In genomic region chr1:165280741-165281140, GRCm38 (mm10) we compare ENCODE assay signal across 9 mouse cellular contexts. TPM values are rescaled to one million over a fixed set of nuclear protein-coding genes. Genes with fewer than 3 reads are reported as not detected.
DNase-seq lines count a peak whose midpoint lies in the region; ATAC-seq lines count a peak whose summit lies in the region.
"Had no signal": no experiment of that assay in that cellular context is flagged by ENCODE, and none has a peak within 500 bp of the region (broad histone marks: within the 10 kb centered on the region; RNA-seq: fewer than 3 reads in every experiment).

No protein-coding gene starts in this region.

- no peaks in the 10 kb centered on the region for H3K27me3 ChIP-seq in heart, embryonic 14.5 days (ENCODE audit: control insufficient read depth, insufficient read depth, low read length)
- no peaks in the 10 kb centered on the region for H3K27me3 ChIP-seq in embryonic facial prominence, embryonic 12.5 days
- no peaks in the 10 kb centered on the region for H3K27me3 ChIP-seq in hindbrain, embryonic 13.5 days
- no peaks in the 10 kb centered on the region for H3K27me3 ChIP-seq in midbrain, embryonic 14.5 days (ENCODE audit: control insufficient read depth, insufficient read depth, low read length)

- H3K4me3 ChIP-seq in heart, embryonic 14.5 days (ENCODE audit: control insufficient read depth in 1 of 2, insufficient read depth in 1 of 2, low read depth in 1 of 2, low read length in 2 of 2): peak overlapping the region in 1 of 2 experiments; percentile 69; a peak in 2 of 4 replicates
- H3K4me3 ChIP-seq in embryonic facial prominence, embryonic 12.5 days: peak overlapping the region; percentile 77; the same call in 1 of the 2 replicates
- H3K4me3 ChIP-seq in hindbrain, embryonic 13.5 days: peak overlapping the region; percentile 68
- H3K4me3 ChIP-seq in midbrain, embryonic 14.5 days (replicated peaks; ENCODE audit: low read depth, low read length): peak overlapping the region; percentile 86

- H3K27ac ChIP-seq in heart, embryonic 14.5 days (replicated peaks in 1 of 2; ENCODE audit: control insufficient read depth in 1 of 2, insufficient read depth in 1 of 2, low read depth in 2 of 2, low read length in 2 of 2): 0 out of 4 replicates have a peak overlapping the region, but pooled peaks of 1 of the 2 experiments have one; percentile 69
- H3K27ac ChIP-seq in embryonic facial prominence, embryonic 12.5 days: peak overlapping the region; percentile 95; the same call in 1 of the 2 replicates
- peak overlapping the region; percentile 93 for H3K27ac ChIP-seq in hindbrain, embryonic 13.5 days
- H3K27ac ChIP-seq in midbrain, embryonic 14.5 days (replicated peaks; ENCODE audit: low read depth, low read length): peak overlapping the region; percentile 93

- no peak for ATAC-seq in heart, embryonic 14.5 days (ENCODE audit: insufficient number of reproducible peaks, insufficient read depth, low FRiP score, low read depth)
- ATAC-seq in embryonic facial prominence, embryonic 12.5 days (ENCODE audit: insufficient number of reproducible peaks, insufficient read depth, low FRiP score, low TSS enrichment): no peak
- no peak for ATAC-seq in hindbrain, embryonic 13.5 days (ENCODE audit: low FRiP score)
- no peak for ATAC-seq in midbrain, embryonic 14.5 days (ENCODE audit: low FRiP score, low TSS enrichment)

- no peak for DNase-seq in heart, postnatal 10 days
- DNase-seq in midbrain, embryonic 14.5 days: peak; percentile 25
- no peak for DNase-seq in adipocyte (ENCODE audit: low spot score)
- DNase-seq in Muller cell, postnatal 12 days (ENCODE audit: inconsistent ontology term): no peak
- no peak for DNase-seq in testis, postnatal 14 days (ENCODE audit: low spot score)
- DNase-seq: cerebellum, postnatal 25 days had no signal

- peak overlapping the region; percentile 84 for H3K4me2 ChIP-seq in heart, embryonic 14.5 days (ENCODE audit: low read length)
- peak overlapping the region; percentile 92 for H3K4me2 ChIP-seq in embryonic facial prominence, embryonic 12.5 days (replicated peaks)
- H3K4me2 ChIP-seq in hindbrain, embryonic 13.5 days: peak overlapping the region; percentile 78
- peak overlapping the region; percentile 77 for H3K4me2 ChIP-seq in midbrain, embryonic 14.5 days (ENCODE audit: low read length)

- H3K9ac ChIP-seq in heart, embryonic 14.5 days (ENCODE audit: low read length): peak overlapping the region; percentile 82; the same call in 1 of the 2 replicates
- H3K9ac ChIP-seq in embryonic facial prominence, embryonic 12.5 days: peak overlapping the region; percentile 88
- H3K9ac ChIP-seq in hindbrain, embryonic 13.5 days: peak overlapping the region; percentile 88
- H3K9ac ChIP-seq in midbrain, embryonic 14.5 days (replicated peaks; ENCODE audit: low read length): peak overlapping the region; percentile 98

- 78% methylated on average over 10 of the region's 10 CpGs for WGBS in heart, embryonic 14.5 days
- 56% methylated on average over 10 of the region's 10 CpGs for WGBS in embryonic facial prominence, embryonic 12.5 days
- WGBS in hindbrain, embryonic 13.5 days: 36% methylated on average over 10 of the region's 10 CpGs
- 32% methylated on average over 10 of the region's 10 CpGs for WGBS in midbrain, embryonic 14.5 days

- peaks cover 7 to 18% of the 10 kb centered on the region in 2 experiments for H3K4me1 ChIP-seq in heart, embryonic 14.5 days (ENCODE audit: control insufficient read depth in 2 of 2, insufficient read depth in 2 of 2, low read length in 2 of 2)
- H3K4me1 ChIP-seq in embryonic facial prominence, embryonic 12.5 days: peaks cover 31% of the 10 kb centered on the region
- peaks cover 35% of the 10 kb centered on the region for H3K4me1 ChIP-seq in hindbrain, embryonic 13.5 days (replicated peaks)
- peaks cover 28% of the 10 kb centered on the region for H3K4me1 ChIP-seq in midbrain, embryonic 14.5 days (ENCODE audit: control insufficient read depth, insufficient read depth, low read length)

- no peaks in the 10 kb centered on the region for H3K36me3 ChIP-seq in heart, embryonic 14.5 days (ENCODE audit: control insufficient read depth, insufficient read depth, low read length)
- H3K36me3 ChIP-seq in embryonic facial prominence, embryonic 12.5 days: no peaks in the 10 kb centered on the region
- no peaks in the 10 kb centered on the region for H3K36me3 ChIP-seq in hindbrain, embryonic 13.5 days
- no peaks in the 10 kb centered on the region for H3K36me3 ChIP-seq in midbrain, embryonic 14.5 days (ENCODE audit: control insufficient read depth, insufficient read depth, low read length)

- H3K9me3 ChIP-seq in heart, embryonic 14.5 days (ENCODE audit: control insufficient read depth, low read length): no peaks in the 10 kb centered on the region
- no peaks in the 10 kb centered on the region for H3K9me3 ChIP-seq in embryonic facial prominence, embryonic 12.5 days
- no peaks in the 10 kb centered on the region for H3K9me3 ChIP-seq in hindbrain, embryonic 13.5 days
- no peaks in the 10 kb centered on the region for H3K9me3 ChIP-seq in midbrain, embryonic 14.5 days (ENCODE audit: control insufficient read depth, low read length)

- intact Hi-C loops in heart, postnatal 10 days (cut with DNase I): no loop called here

RNA-seq across cellular contexts. Expression of gene Gpr161, which starts 14.8 kb away (rescaled TPM):
- polyA plus RNA-seq in heart, embryonic 14.5 days (2014; fragmentation: Nextera tagmentation; extraction: Ambion mirVana): 0.57 and 1.0 TPM in 2 replicates
- total RNA-seq in heart, postnatal 10 days (2021): 1 to 10 TPM; 5.7 to 8.1 TPM
- 2.3 and 2.4 TPM in 2 replicates for polyA plus RNA-seq in embryonic facial prominence, embryonic 12.5 days (2016; fragmentation: Nextera tagmentation; extraction: Ambion mirVana)
- 3.4 and 3.6 TPM in 2 replicates for polyA plus RNA-seq in hindbrain, embryonic 13.5 days (2015; fragmentation: Nextera tagmentation; extraction: Ambion mirVana)
- polyA plus RNA-seq in midbrain, embryonic 14.5 days (2014; fragmentation: Nextera tagmentation; extraction: Ambion mirVana): 6.2 and 7.5 TPM in 2 replicates

RNA-seq across cellular contexts. Expression of gene Tiprl, which starts 43.9 kb away (rescaled TPM):
- 85.2 and 89.7 TPM in 2 replicates for polyA plus RNA-seq in heart, embryonic 14.5 days (2014; fragmentation: Nextera tagmentation; extraction: Ambion mirVana)
- 10 to 100 TPM; 49.4 to 50.8 TPM for total RNA-seq in heart, postnatal 10 days (2021)
- 92.4 and 101 TPM in 2 replicates for polyA plus RNA-seq in embryonic facial prominence, embryonic 12.5 days (2016; fragmentation: Nextera tagmentation; extraction: Ambion mirVana)
- polyA plus RNA-seq in hindbrain, embryonic 13.5 days (2015; fragmentation: Nextera tagmentation; extraction: Ambion mirVana): 130 and 141 TPM in 2 replicates
- 145 and 150 TPM in 2 replicates for polyA plus RNA-seq in midbrain, embryonic 14.5 days (2014; fragmentation: Nextera tagmentation; extraction: Ambion mirVana)
